Mouse (Mus musculus): ENCODE results near the gene Tcap. TPM values are rescaled to one million over a fixed set of nuclear protein-coding genes. Genes with fewer than 3 reads are reported as not detected.

The Tcap gene
- total and polyA plus RNA-seq, 3 experiments = 1,095 to 3,136 (median 1,827) TPM

DNA sequence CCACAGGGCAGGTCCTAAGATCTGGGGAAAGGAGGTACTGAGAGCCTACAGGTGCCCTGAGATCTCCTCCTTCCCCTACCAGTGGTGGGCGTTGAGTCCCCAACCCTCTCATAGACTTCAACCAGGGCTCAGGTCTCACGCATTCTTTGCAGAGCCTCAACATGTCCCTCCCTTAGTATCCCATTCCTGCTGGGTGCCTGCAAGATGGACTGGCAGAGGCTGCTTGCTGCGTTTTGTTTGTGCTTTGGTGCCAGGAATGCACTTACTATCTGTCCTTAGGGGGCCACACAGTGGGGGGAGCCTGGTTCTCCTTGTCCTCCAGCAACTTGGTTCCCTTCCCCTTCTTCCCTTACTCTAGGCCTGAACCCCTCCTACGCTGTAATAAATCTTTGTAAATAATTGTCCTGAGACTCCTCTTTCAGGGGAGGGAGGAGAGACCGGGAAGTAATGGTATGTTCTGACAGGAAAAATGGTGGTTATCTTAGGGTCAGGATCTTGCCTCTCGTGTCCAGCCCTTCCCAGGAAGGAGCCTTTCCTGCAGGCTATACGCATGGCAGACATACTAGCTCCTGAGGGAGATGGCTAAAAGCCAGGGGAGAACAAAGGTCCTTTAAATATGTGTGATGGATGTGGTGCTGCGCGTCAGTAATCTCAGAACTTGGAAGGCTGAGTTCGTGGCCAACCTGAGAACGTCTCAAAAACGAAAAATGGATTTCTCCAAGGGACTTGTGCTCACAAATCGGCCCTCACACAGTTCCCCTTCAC lies 26.0 kb upstream of the Tcap start:
- Histone ChIP-seq H3K27me3 (ENCODE audit: control insufficient read depth, insufficient read depth, low read length) (no peaks in the 10 kb centered on the region), H3K4me1 (ENCODE audit: control insufficient read depth, insufficient read depth, low read length) (peaks cover 14% of the 10 kb centered on the region), H3K4me3 (peak overlapping the region; percentile 91), H3K79me2 (replicated peaks; ENCODE audit: control insufficient read depth, insufficient read depth, low read length) (no peaks in the 10 kb centered on the region), H3K9ac (ENCODE audit: low read depth, low read length) (peak overlapping the region; percentile 70), H3K27ac (peak overlapping the region; percentile 88), H3K36me3 (ENCODE audit: control insufficient read depth, insufficient read depth, low read length) (no peaks in the 10 kb centered on the region)
- no peak for DNase-seq
- TF ChIP-seq CTCF (IDR thresholded peaks at IDR 0.05) = no peak
- WGBS = 9% methylated on average over 13 of the region's 13 CpGs
- intact Hi-C loops (cut with DNase I) = loop anchor here (5.0 kb wide), 1 partner anchor 100 kb away; no protein-coding TSS in a partner anchor

DNA sequence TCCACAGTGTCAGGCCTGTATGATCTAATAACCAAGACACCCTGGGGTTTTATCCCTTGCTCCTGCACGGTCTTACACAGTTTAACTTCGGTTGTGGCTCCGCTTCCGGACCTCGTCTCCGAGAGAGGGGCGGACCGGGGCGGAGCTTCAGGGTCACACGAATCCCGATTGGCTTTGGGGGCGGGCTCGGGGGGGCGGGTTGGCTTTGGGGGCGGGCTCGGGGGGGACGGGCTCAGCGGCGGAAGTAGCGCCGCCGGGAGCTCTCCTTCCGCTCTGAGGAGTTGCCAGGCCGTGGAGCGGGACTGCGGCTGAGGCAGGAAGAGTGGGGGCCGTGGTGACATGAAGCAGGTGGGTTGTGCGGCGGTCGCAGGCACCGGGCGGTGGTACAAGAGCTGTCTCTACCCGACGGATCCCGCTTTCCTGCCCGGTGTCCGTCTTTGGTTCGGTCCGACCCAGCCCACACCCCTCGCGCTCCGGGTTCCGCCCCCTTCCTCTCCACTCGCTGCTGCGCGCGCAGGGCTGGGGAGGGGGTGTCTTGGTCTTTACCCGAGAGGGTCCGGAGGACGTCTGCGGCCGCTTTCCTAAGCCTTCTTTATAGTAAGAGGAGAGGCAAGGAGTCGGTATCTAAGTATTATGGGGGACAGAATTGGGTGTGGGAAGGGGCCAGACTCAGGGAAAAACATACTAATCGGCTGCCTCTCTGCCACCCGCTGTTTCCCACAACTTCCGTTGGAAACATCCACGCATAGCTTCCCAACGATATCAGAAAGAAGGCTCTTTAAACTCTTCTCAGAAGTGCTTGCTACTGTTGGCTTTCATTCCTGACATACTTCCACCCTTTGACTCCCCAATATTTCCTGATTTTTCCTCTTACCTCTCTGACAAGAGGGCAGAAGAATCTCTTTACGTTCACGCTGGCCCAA lies 25.2 kb upstream of the Tcap start, which contains the start of gene Stard3:
Gene Stard3 (plus strand): TSS at position 208 of the 923 bp plus-strand sequence.
- H3K9ac ChIP-seq (ENCODE audit: low read depth, low read length) = peak within 1 kb of the TSS; percentile 99
- WGBS = under 1% methylated on average over 60 of the region's 60 CpGs
- H3K79me2 ChIP-seq (replicated peaks; ENCODE audit: control insufficient read depth, insufficient read depth, low read length) = no peaks in the 10 kb centered on the region
- peak within 1 kb of the TSS; percentile 88 for H3K27ac ChIP-seq
- peaks cover 14% of the 10 kb centered on the region for H3K4me1 ChIP-seq (ENCODE audit: control insufficient read depth, insufficient read depth, low read length)
- TF ChIP-seq CTCF (IDR thresholded peaks at IDR 0.05) = no peak
- TF ChIP-seq EP300 (IDR thresholded peaks at IDR 0.05; ENCODE audit: insufficient read depth, low read depth, low read length) = peak; percentile 20; the same call in 1 of the 2 replicates
- peak; percentile 96 for TF ChIP-seq POLR2A (IDR thresholded peaks at IDR 0.05; ENCODE audit: insufficient read depth, low read depth, low read length)
- DNase-seq = peak; percentile 91 to 93
- H3K36me3 ChIP-seq (ENCODE audit: control insufficient read depth, insufficient read depth, low read length) = no peaks in the 10 kb centered on the region
- intact Hi-C loops (cut with DNase I) = loop anchor here (5.0 kb wide), 1 partner anchor 99 kb away; no protein-coding TSS in a partner anchor
- peak within 1 kb of the TSS; percentile 91 for H3K4me3 ChIP-seq
- H3K27me3 ChIP-seq (ENCODE audit: control insufficient read depth, insufficient read depth, low read length) = no peaks in the 10 kb centered on the region

DNA sequence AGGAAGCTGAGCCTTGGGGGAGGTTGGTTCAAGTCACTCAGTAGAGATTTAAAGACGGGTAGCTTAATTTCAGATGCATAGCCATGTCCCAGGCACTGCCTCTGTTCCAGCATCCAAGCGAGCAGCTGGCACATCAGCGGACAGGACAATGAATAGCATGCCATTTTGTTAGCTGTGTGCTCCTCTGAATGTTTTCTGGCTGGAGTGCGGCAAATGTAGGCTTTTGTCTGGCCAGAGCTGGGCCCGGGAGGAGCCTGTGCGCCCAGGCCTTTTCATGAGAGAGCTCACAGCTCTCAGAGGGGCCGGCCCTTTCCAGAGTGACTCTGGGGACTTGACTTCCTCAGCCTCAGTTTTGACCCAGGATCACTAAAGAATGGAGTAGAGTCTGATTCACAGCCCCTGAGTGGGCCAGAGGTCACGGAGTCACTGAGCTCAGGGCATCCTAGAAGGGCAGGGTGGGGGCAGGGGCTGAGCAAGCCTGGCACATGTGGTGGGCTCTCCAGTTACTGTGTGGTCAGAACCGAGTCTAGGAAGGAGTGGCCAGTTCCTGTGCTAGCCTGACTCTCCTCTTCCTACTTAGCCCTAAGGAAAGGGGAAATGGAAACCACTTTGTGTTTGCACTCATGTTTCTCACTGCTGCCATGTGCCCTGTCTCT lies 22.6 kb upstream of the Tcap start:
- DNase-seq = peak in 1 of 2 experiments; percentile 37
- Histone ChIP-seq H3K4me3 (no peak overlapping the region), H3K79me2 (replicated peaks; ENCODE audit: control insufficient read depth, insufficient read depth, low read length) (no peaks in the 10 kb centered on the region), H3K36me3 (ENCODE audit: control insufficient read depth, insufficient read depth, low read length) (no peaks in the 10 kb centered on the region), H3K4me1 (ENCODE audit: control insufficient read depth, insufficient read depth, low read length) (peaks cover 14% of the 10 kb centered on the region), H3K27me3 (ENCODE audit: control insufficient read depth, insufficient read depth, low read length) (no peaks in the 10 kb centered on the region), H3K9ac (ENCODE audit: low read depth, low read length) (no peak overlapping the region), H3K27ac (peak overlapping the region; percentile 64)
- WGBS = 33% methylated on average over 9 of the region's 9 CpGs
- TF ChIP-seq POLR2A (IDR thresholded peaks at IDR 0.05; ENCODE audit: insufficient read depth, low read depth, low read length) (0 out of 2 replicates have a peak, but pooled peaks have one; percentile 40), EP300 (IDR thresholded peaks at IDR 0.05; ENCODE audit: insufficient read depth, low read depth, low read length) (no peak)
- intact Hi-C loops (cut with DNase I) = no loop called here

DNA sequence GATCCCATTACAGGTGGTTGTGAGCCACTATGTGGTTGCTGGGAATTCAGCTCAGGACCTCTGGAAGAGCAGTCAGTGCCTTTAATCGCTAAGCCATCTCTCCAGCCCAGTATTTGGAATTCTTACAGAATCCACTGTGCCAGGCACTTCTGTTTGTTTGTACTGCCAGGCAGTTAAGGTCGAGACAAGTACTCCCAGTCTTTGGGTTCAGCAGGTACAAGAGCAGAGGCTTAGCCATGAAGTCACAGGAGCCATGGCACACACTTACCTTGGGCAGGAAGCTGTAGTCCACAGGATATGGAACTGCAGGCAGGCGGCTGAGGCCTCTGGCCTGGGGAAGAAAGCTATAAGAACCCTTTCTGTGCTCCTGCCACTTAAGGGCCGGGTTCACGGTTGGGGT lies 19.8 kb upstream of the Tcap start:
- Histone ChIP-seq H3K4me3 (no peak overlapping the region), H3K36me3 (ENCODE audit: control insufficient read depth, insufficient read depth, low read length) (no peaks in the 10 kb centered on the region), H3K9ac (ENCODE audit: low read depth, low read length) (no peak overlapping the region), H3K79me2 (replicated peaks; ENCODE audit: control insufficient read depth, insufficient read depth, low read length) (no peaks in the 10 kb centered on the region; the same call in 1 of the 2 replicates), H3K4me1 (ENCODE audit: control insufficient read depth, insufficient read depth, low read length) (peaks cover 9% of the 10 kb centered on the region), H3K27ac (no peak overlapping the region), H3K27me3 (ENCODE audit: control insufficient read depth, insufficient read depth, low read length) (no peaks in the 10 kb centered on the region)
- DNase-seq = no peak
- TF ChIP-seq CTCF (IDR thresholded peaks at IDR 0.05) (no peak), EP300 (IDR thresholded peaks at IDR 0.05; ENCODE audit: insufficient read depth, low read depth, low read length) (no peak)
- 82% methylated on average over 5 of the region's 5 CpGs for WGBS
- intact Hi-C loops (cut with DNase I) = no loop called here

DNA sequence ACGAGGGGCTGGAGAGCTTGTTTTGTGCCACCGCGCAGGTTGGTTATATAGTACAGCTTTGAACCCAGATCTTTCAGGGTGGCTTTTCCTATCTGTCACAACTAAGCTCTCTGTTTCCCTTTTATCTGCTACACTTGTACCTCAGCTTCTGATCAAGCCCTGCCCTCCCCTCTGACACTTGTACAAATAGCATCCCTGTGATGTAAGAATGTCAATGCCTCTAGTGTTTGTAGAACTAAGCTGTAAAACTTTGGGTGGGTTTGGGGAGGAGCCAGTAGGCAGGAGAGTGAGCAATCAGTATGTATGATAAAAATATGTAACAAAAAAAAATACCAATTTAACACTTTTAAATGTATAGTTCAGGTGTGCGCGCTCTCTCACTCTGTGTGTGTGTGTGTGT lies 19.2 kb upstream of the Tcap start:
- WGBS = 90% methylated on average over 5 of the region's 5 CpGs
- no peak overlapping the region for H3K4me3 ChIP-seq
- TF ChIP-seq CTCF (IDR thresholded peaks at IDR 0.05) (no peak), POLR2A (IDR thresholded peaks at IDR 0.05; ENCODE audit: insufficient read depth, low read depth, low read length) (no peak), EP300 (IDR thresholded peaks at IDR 0.05; ENCODE audit: insufficient read depth, low read depth, low read length) (no peak)
- H3K27ac ChIP-seq = no peak overlapping the region
- no peak for DNase-seq
- H3K27me3 ChIP-seq (ENCODE audit: control insufficient read depth, insufficient read depth, low read length) = no peaks in the 10 kb centered on the region
- no peaks in the 10 kb centered on the region; the same call in 1 of the 2 replicates for H3K79me2 ChIP-seq (replicated peaks; ENCODE audit: control insufficient read depth, insufficient read depth, low read length)
- intact Hi-C loops (cut with DNase I) = no loop called here
- H3K36me3 ChIP-seq (ENCODE audit: control insufficient read depth, insufficient read depth, low read length) = no peaks in the 10 kb centered on the region
- peaks cover 6% of the 10 kb centered on the region for H3K4me1 ChIP-seq (ENCODE audit: control insufficient read depth, insufficient read depth, low read length)
- no peak overlapping the region for H3K9ac ChIP-seq (ENCODE audit: low read depth, low read length)

Measured in heart, adult 2 months (tissue).